ENCODE assay signal across 19 mouse cellular contexts in the genomic region with DNA sequence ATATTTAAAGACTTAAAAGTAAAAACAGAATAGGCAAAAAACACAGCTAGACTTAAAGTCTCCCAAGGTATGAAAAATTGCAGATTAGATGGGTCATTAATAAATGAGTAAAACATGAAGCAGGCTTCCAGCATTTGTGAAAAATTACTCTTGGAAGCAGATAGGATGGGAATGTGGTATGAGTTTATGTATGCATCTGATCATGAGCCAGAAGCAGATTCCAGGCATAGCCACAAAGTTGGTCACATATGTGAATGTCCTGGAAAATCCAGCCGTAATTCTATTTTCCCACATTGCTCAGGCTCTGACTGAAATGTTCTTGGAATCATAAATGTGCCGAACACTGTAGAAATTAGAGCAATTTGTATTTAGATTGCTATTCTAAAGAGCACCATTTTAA.
"Had no signal": no experiment of that assay in that cellular context is flagged by ENCODE, and none has a peak within 500 bp of the region (broad histone marks: within the 10 kb centered on the region; RNA-seq: fewer than 3 reads in every experiment).

No protein-coding gene starts in this region.

- H3K9me3 ChIP-seq: kidney, embryonic 15.5 days; limb, embryonic 13.5 days; midbrain, embryonic 12.5 days; neural tube, embryonic 13.5 days had no signal

- H3K36me3 ChIP-seq: kidney, embryonic 15.5 days; limb, embryonic 13.5 days; midbrain, embryonic 12.5 days; neural tube, embryonic 13.5 days had no signal

- H3K4me2 ChIP-seq: kidney, embryonic 15.5 days; limb, embryonic 13.5 days; liver, embryonic 11.5 days; midbrain, embryonic 12.5 days; neural tube, embryonic 13.5 days had no signal

- H3K27ac ChIP-seq: kidney, embryonic 15.5 days; limb, embryonic 13.5 days; liver, embryonic 14.5 days; midbrain, embryonic 12.5 days; neural tube, embryonic 13.5 days had no signal

- H3K27me3 ChIP-seq: kidney, embryonic 15.5 days; limb, embryonic 13.5 days; midbrain, embryonic 12.5 days; neural tube, embryonic 13.5 days had no signal

- H3K4me1 ChIP-seq: kidney, embryonic 15.5 days; limb, embryonic 13.5 days; midbrain, embryonic 12.5 days; neural tube, embryonic 13.5 days had no signal

- DNase-seq: kidney, adult 8-10 months; kidney, postnatal 14 days; kidney, postnatal 4 days; left cerebral cortex, postnatal 4 days; liver, postnatal 0 days; lung, postnatal 14 days; lung, postnatal 4 days; thymus, adult 18-20 months; thymus, postnatal 14 days; thymus, postnatal 4 days had no signal

- ATAC-seq: intestine, postnatal 0 days; liver, postnatal 0 days; midbrain, embryonic 16.5 days had no signal

- H3K9ac ChIP-seq: kidney, embryonic 15.5 days; limb, embryonic 13.5 days; liver, embryonic 14.5 days; liver, postnatal 0 days; midbrain, embryonic 12.5 days; neural tube, embryonic 13.5 days had no signal

- H3K4me3 ChIP-seq: kidney, embryonic 15.5 days; limb, embryonic 13.5 days; midbrain, embryonic 12.5 days; myocyte; neural tube, embryonic 13.5 days had no signal
